Mouse (Mus musculus) stomach, postnatal 0 days (tissue): ENCODE measurements around the gene Susd6. TPM values are rescaled to one million over a fixed set of nuclear protein-coding genes. Genes with fewer than 3 reads are reported as not detected.

ENCODE experiments used
- ATAC-seq: fragments of 200-750 bp; cut with Nextera tagmentation; 2 replicates; pipeline ENCODE4 v1.8.0; 2017; ENCODE audit not compliant: low FRiP score, low TSS enrichment
- DNase-seq: peaks from one replicate; pipeline ENCODE4 v3.0.0-alpha.2; 2016; ENCODE audit warnings: low spot score
- H3K27ac ChIP-seq: fragments of 300-500 bp; sonication (generic); replicated peaks from 2 replicates; pipeline ENCODE4 v1.5.1; 2014; ENCODE audit warnings: mild to moderate bottlenecking, control low read depth
- H3K27me3 ChIP-seq: fragments of 300-500 bp; sonication (generic); 2 replicates; pipeline ENCODE4 v1.6.1; 2014; ENCODE audit warnings: low read length; ENCODE audit not compliant: control insufficient read depth, insufficient read depth
- H3K36me3 ChIP-seq: fragments of 300-500 bp; sonication (generic); 2 replicates; pipeline ENCODE4 v1.6.1; 2014; ENCODE audit warnings: low read length, mixed read lengths; ENCODE audit not compliant: control insufficient read depth, insufficient read depth
- H3K4me1 ChIP-seq: fragments of 300-500 bp; sonication (generic); replicated peaks from 2 replicates; pipeline ENCODE4 v1.6.1; 2014; ENCODE audit warnings: antibody characterized with exemption; ENCODE audit not compliant: control insufficient read depth, insufficient read depth
- H3K4me2 ChIP-seq: fragments of 300-500 bp; sonication (generic); replicated peaks from 2 replicates; pipeline ENCODE4 v1.6.1; 2014; ENCODE audit warnings: low read depth, mild to moderate bottlenecking, control low read depth, moderate library complexity
- H3K4me3 ChIP-seq: fragments of 300-500 bp; sonication (generic); 2 replicates; pipeline ENCODE4 v1.5.1; 2014; ENCODE audit warnings: low read depth, low read length, control low read depth
- H3K9ac ChIP-seq: fragments of 300-500 bp; sonication (generic); 2 replicates; pipeline ENCODE4 v1.6.1; 2014; ENCODE audit warnings: mild to moderate bottlenecking, low read length, control low read depth, mixed read lengths
- H3K9me3 ChIP-seq: fragments of 300-500 bp; sonication (generic); 2 replicates; pipeline ENCODE4 v1.6.1; 2016; ENCODE audit warnings: low read length; ENCODE audit not compliant: control insufficient read depth
- CTCF ChIP-seq: IDR thresholded peaks from 2 replicates; pipeline ENCODE4 v1.5.1; 2016; ENCODE audit warnings: antibody characterized with exemption, low read depth, mild to moderate bottlenecking, moderate library complexity
- EP300 ChIP-seq: optimal IDR thresholded peaks from 2 replicates; pipeline ENCODE3; 2016; ENCODE audit warnings: antibody characterized with exemption
- WGBS: fragments of 180-500 bp; shearing (Covaris S2); extraction: QIAGEN DNeasy Blood & Tissue Kit; methylation state at CpG from one replicate; pipeline ENCODE4 v1.1.7; 2014; 5-methylcytosine and 5-hydroxymethylcytosine counted together
- polyA plus RNA-seq: library from polyadenylated mRNA; unstranded; fragments of >200 nt; fragmentation: Nextera tagmentation; extraction: Ambion mirVana; gene quantifications from 2 replicates; pipeline ENCODE4 v1.2.1, GENCODE M21; 2015

Susd6 gene
- polyA plus RNA-seq, 1 experiment from 2014 or later = 12.3 TPM

DNA sequence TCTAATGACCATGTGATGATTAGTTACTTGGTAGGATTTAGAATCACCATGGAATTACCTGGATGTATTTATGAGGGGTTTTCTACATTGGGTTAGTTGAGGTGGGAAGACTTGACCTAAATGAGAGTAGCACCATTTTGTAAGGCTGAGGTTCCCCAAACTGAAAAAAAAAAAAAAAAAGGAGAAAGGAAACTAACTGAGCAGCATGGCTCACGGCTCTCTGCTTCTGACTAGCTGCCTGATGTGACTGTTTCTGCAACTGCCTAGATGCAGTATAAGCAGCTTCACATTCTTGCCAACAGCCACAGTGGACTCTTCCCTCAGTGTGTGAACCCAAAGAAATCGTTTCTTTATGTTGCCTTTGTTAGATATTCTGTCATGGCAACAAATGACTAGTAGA is 49.3 kb downstream of the Susd6 start:
- no peaks in the 10 kb centered on the region for H3K27me3 ChIP-seq
- H3K4me2 ChIP-seq = no peak overlapping the region
- no peak for DNase-seq
- H3K4me1 ChIP-seq = peaks cover 7% of the 10 kb centered on the region
- ATAC-seq = no peak
- H3K4me3 ChIP-seq = no peak overlapping the region
- no peak overlapping the region for H3K27ac ChIP-seq
- TF ChIP-seq EP300 (no peak), CTCF (no peak)
- H3K36me3 ChIP-seq = no peaks in the 10 kb centered on the region
- 52% methylated on average over 2 of the region's 2 CpGs for WGBS
- H3K9me3 ChIP-seq = no peaks in the 10 kb centered on the region
- H3K9ac ChIP-seq = no peak overlapping the region

- Histone ChIP-seq H3K27ac (no peak overlapping the region), H3K9ac (no peak overlapping the region), H3K4me3 (no peak overlapping the region), H3K36me3 (no peaks in the 10 kb centered on the region), H3K4me1 (peaks cover 7% of the 10 kb centered on the region), H3K9me3 (no peaks in the 10 kb centered on the region), H3K4me2 (no peak overlapping the region), H3K27me3 (no peaks in the 10 kb centered on the region)
- WGBS = 95% methylated on average over 1 of the region's 1 CpGs
- DNase-seq (no peak), ATAC-seq (no peak)
- no peak for TF ChIP-seq EP300
- TF ChIP-seq CTCF = no peak
These were observed 51.3 kb downstream of the Susd6 start for GRCm38 (mm10) chr12:80841618-80842017.

- TF ChIP-seq EP300 = no peak
- no peak for TF ChIP-seq CTCF
- WGBS = 97% methylated on average over 1 of the region's 1 CpGs
These were observed 52.3 kb downstream of the Susd6 start for GRCm38 (mm10) chr12:80842609-80843008.

GRCm38 (mm10) chr12:80843236-80843635 is 52.9 kb downstream of the Susd6 start:
- 30% methylated on average over 2 of the region's 2 CpGs for WGBS
- Histone ChIP-seq H3K4me2 (no peak overlapping the region), H3K9me3 (no peaks in the 10 kb centered on the region), H3K4me1 (peaks cover 7% of the 10 kb centered on the region), H3K4me3 (no peak overlapping the region), H3K27me3 (no peaks in the 10 kb centered on the region), H3K36me3 (no peaks in the 10 kb centered on the region), H3K27ac (peak overlapping the region; percentile 74), H3K9ac (no peak overlapping the region)
- TF ChIP-seq CTCF (no peak), EP300 (no peak)
- no peak for DNase-seq
- ATAC-seq = no peak

More at GRCm38 (mm10) chr12:80842609-80843008, 52.3 kb downstream of the Susd6 start:
- DNase-seq (no peak), ATAC-seq (no peak)
- no peaks in the 10 kb centered on the region for H3K27me3 ChIP-seq
- H3K4me3 ChIP-seq = no peak overlapping the region
- H3K36me3 ChIP-seq = no peaks in the 10 kb centered on the region
- no peak overlapping the region for H3K9ac ChIP-seq
- no peak overlapping the region for H3K4me2 ChIP-seq
- H3K9me3 ChIP-seq = no peaks in the 10 kb centered on the region
- no peak overlapping the region for H3K27ac ChIP-seq
- H3K4me1 ChIP-seq = peaks cover 7% of the 10 kb centered on the region

DNA sequence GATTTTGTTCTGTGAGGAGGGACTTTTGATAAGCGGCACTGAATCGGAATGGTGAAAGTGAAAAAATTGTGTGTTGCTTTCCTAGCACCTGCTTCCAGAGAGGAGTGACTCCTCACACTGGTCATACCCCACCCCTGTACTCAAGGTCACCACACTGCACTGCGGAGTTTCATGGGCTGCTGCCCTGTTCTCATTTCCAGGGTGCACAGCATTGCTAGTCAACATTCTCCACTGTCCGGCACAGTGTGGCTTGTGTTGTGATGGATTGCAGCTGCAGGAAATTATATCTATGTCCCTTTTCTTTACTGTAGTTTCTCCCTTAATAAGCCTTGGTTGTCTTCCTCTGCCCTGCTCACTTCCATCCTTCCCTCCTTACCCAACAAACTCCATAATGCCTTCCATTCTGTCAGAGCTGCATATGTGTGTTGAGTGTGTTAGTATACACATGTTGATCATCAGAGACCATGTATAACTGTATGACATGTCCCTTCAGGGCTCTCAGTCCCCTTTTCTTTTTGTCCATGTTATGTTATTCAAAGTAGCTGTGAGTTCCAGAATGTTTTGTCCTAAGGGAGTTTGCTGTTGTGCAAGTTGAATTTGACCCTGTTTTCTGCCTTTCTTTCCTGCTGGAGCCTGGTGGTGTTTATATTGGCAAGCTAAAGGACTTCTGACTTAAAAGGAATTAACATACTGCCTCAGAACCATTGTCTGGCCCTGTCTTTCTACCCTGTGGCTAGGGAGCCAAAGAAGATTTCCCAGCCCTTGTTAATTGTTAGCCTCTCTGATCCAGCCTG is 53.5 kb downstream of the Susd6 start:
- peak; percentile 45; the same call in 1 of the 2 replicates for ATAC-seq
- no peak overlapping the region; the same call in 1 of the 2 replicates for H3K4me2 ChIP-seq
- no peak for DNase-seq

DNA sequence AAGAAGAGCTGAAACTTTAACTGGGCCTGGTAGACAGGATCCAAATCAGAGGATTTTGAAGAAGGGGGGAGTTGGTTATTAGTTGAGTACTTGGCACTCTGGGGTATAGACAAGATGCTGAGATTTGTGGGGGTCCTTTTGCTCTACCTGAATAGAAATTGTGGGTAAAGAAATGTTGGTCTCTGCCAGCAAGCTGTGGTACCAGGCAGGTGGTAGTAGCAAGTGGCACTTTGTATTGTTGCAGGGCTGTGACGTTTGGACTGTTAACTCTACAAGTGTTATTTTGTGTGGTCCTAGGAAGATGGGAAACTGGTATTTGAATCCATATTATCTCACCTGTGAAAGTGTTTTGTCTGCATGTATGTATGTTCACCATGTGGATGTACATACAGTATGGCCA is 55.6 kb downstream of the Susd6 start:
- DNase-seq (no peak), ATAC-seq (no peak)
- Histone ChIP-seq H3K4me3 (no peak overlapping the region), H3K9me3 (no peaks in the 10 kb centered on the region), H3K27me3 (no peaks in the 10 kb centered on the region), H3K4me1 (peaks cover 7% of the 10 kb centered on the region), H3K36me3 (no peaks in the 10 kb centered on the region), H3K27ac (no peak overlapping the region), H3K9ac (no peak overlapping the region), H3K4me2 (no peak overlapping the region)
- WGBS = 85% methylated on average over 1 of the region's 1 CpGs
- no peak for TF ChIP-seq EP300
- TF ChIP-seq CTCF = no peak

More for the DNA sequence above, 53.5 kb downstream of the Susd6 start:
- no peaks in the 10 kb centered on the region for H3K27me3 ChIP-seq
- H3K36me3 ChIP-seq = no peaks in the 10 kb centered on the region
- H3K27ac ChIP-seq = peak overlapping the region; percentile 74
- H3K9me3 ChIP-seq = no peaks in the 10 kb centered on the region
- no peak overlapping the region for H3K9ac ChIP-seq
- no peak for TF ChIP-seq EP300
- WGBS = 41% methylated on average over 4 of the region's 4 CpGs
- peaks cover 7% of the 10 kb centered on the region for H3K4me1 ChIP-seq
- no peak overlapping the region for H3K4me3 ChIP-seq
